Mouse (Mus musculus) subcutaneous adipose tissue, adult 2 months (tissue): ENCODE results near the gene Hmox1. TPM values are rescaled to one million over a fixed set of nuclear protein-coding genes. Genes with fewer than 3 reads are reported as not detected.

ENCODE experiments used
- polyA plus RNA-seq: library from polyadenylated mRNA; depleted of rRNA; stranded (reverse); fragments of >200 nt; gene quantifications from 2 replicates; pipeline ENCODE4 v1.2.3, GENCODE M21; 2012; ENCODE audit warnings: low replicate concordance; rRNA removed

The Hmox1 gene
- polyA plus RNA-seq = 30.9 and 54.9 TPM in 2 replicates

DNA sequence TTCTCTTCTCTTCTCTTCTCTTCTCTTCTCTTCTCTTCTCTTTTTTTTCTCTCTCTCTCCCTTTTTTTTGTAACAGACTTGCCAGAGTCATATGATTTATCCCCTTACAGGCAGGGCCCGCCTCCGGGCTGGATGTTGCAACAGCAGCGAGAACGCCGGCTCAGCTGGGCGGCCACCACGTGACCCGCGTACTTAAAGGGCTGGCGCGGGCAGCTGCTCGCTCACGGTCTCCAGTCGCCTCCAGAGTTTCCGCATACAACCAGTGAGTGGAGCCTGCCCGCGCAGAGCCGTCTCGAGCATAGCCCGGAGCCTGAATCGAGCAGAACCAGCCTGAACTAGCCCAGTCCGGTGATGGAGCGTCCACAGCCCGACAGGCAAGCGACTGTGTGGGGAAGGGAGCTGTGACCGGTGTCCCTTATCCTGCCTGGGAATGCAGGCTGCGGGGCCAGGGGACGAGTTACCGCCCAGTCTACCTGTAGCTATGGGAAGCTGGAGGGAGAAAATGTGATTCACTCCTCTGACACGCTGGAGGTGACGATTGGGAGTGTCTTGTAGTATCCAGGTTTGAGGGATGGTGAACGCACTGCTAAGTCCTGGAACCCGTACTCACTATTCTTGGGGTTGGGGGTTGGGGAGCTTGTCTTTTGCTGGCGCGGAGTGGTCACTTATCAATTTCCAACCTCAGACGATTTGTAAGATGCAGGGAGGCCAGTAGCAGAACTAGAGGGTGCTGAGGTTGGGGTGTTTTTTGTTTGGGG, at the start of gene Hmox1:
TSS of gene Hmox1 (plus strand) at position 223 of the 758 bp plus-strand sequence.

DNA sequence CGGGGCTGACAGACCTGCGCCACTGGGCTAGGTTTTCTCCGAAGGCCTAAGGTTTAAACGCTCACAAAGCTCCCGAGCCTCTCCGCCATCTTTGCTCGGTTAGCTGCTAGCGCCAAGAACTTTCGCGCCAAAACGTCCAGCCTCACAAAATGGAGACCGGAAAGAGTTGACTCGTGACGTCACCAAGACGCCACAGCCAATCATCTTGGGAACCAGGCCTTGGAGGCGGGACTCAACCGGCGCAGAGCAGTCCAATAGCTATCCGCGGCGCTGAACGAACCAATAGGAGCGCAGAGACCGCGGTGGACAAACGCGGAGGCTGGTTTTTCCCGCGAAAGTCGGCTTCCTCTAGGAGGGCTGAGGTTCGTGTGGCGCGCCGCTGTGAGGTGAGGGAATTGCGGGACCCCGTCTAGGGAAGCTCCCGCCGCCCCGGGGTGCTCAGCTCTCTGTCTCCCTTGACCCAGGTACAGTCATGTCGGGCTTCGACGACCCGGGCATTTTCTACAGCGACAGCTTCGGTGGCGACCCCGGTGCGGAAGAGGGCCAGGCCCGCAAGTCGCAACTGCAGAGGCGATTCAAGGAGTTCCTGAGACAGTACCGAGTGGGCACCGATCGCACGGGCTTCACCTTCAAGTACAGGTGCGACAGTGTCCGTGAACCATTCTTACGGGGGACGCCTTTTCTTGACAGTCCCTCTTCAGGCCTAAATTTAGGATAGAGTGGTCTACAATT, 16.0 kb downstream of the Hmox1 start, which contains the start of gene Mcm5:
TSS of gene Mcm5 (plus strand) at position 334 of the 732 bp plus-strand sequence.

Other genes starting within 250 kb of the Hmox1 start
- not detected in 2 replicates for gene Isx, start 220.4 kb upstream of the Hmox1 start, polyA plus RNA-seq
- gene Hmgxb4, start 100.3 kb upstream of the Hmox1 start, polyA plus RNA-seq = 17.1 and 36.8 TPM in 2 replicates
- gene Tom1, start 59.9 kb upstream of the Hmox1 start, polyA plus RNA-seq = 65.5 and 66.4 TPM in 2 replicates
- 6.7 and 37.3 TPM in 2 replicates for gene Mcm5, start 15.9 kb downstream of the Hmox1 start, polyA plus RNA-seq
- gene Rasd2, start 120.3 kb downstream of the Hmox1 start, polyA plus RNA-seq = 0.77 and 37.7 TPM in 2 replicates